Mouse (Mus musculus): Measurements from ENCODE around the gene Pdlim4.

The Pdlim4 gene

GRCm38 (mm10) chr11:54091726-54092125, 22.9 kb upstream of the Pdlim4 start:
- peak; percentile 13 to 67 for DNase-seq (ENCODE audit: low spot score in 2 of 2)

GRCm38 (mm10) chr11:54090091-54090879, 21.5 kb upstream of the Pdlim4 start:
- no peak for DNase-seq (ENCODE audit: low spot score in 2 of 2)

- DNase-seq (ENCODE audit: low spot score in 2 of 2), result peak; percentile 67 to 76
These were observed 20.1 kb upstream of the Pdlim4 start for GRCm38 (mm10) chr11:54088947-54089317.

GRCm38 (mm10) chr11:54088253-54088946, 19.6 kb upstream of the Pdlim4 start:
- DNase-seq (ENCODE audit: low spot score in 2 of 2), result no peak

- DNase-seq (ENCODE audit: low spot score in 2 of 2), result no peak
These were observed 17.0 kb upstream of the Pdlim4 start for GRCm38 (mm10) chr11:54085816-54086215.

GRCm38 (mm10) chr11:54084976-54085375, 16.2 kb upstream of the Pdlim4 start:
- DNase-seq (ENCODE audit: low spot score in 2 of 2), result no peak

GRCm38 (mm10) chr11:54082725-54083124, 13.9 kb upstream of the Pdlim4 start:
- no peak for DNase-seq (ENCODE audit: low spot score in 2 of 2)

- no peak for DNase-seq (ENCODE audit: low spot score in 2 of 2)
These were observed 11.6 kb upstream of the Pdlim4 start for GRCm38 (mm10) chr11:54080435-54080834.

- no peak for DNase-seq (ENCODE audit: low spot score in 2 of 2)
These were observed 7.3 kb upstream of the Pdlim4 start for GRCm38 (mm10) chr11:54076101-54076500.

- no peak for DNase-seq (ENCODE audit: low spot score in 2 of 2)
These were observed 6.5 kb upstream of the Pdlim4 start for GRCm38 (mm10) chr11:54075353-54075752.

- no peak for DNase-seq (ENCODE audit: low spot score in 2 of 2)
These were observed 4.5 kb upstream of the Pdlim4 start for GRCm38 (mm10) chr11:54073291-54073690.

- DNase-seq (ENCODE audit: low spot score in 2 of 2), result no peak
These were observed 3.1 kb upstream of the Pdlim4 start for GRCm38 (mm10) chr11:54071726-54072445.

- no peak for DNase-seq (ENCODE audit: low spot score in 2 of 2)
These were observed 756 bp downstream of the Pdlim4 start for GRCm38 (mm10) chr11:54067996-54068519.

- DNase-seq (ENCODE audit: low spot score in 2 of 2), result no peak
These were observed 1.4 kb downstream of the Pdlim4 start for GRCm38 (mm10) chr11:54067318-54067995.

- no peak for DNase-seq (ENCODE audit: low spot score in 2 of 2)
These were observed 2.4 kb downstream of the Pdlim4 start for GRCm38 (mm10) chr11:54066400-54066799.

- no peak for DNase-seq (ENCODE audit: low spot score in 2 of 2)
These were observed 3.0 kb downstream of the Pdlim4 start for GRCm38 (mm10) chr11:54065915-54066178.

GRCm38 (mm10) chr11:54065106-54065914, 3.5 kb downstream of the Pdlim4 start:
- no peak for DNase-seq (ENCODE audit: low spot score in 2 of 2)

GRCm38 (mm10) chr11:54064412-54064978, 4.3 kb downstream of the Pdlim4 start:
- DNase-seq (ENCODE audit: low spot score in 2 of 2), result no peak

- no peak for DNase-seq (ENCODE audit: low spot score in 2 of 2)
These were observed 5.4 kb downstream of the Pdlim4 start for GRCm38 (mm10) chr11:54063472-54063775.

- no peak for DNase-seq (ENCODE audit: low spot score in 2 of 2)
These were observed 5.9 kb downstream of the Pdlim4 start for GRCm38 (mm10) chr11:54062753-54063471.
